Mouse (Mus musculus): ENCODE measurements around the gene Ranbp2. TPM values are rescaled to one million over a fixed set of nuclear protein-coding genes. Genes with fewer than 3 reads are reported as not detected.
A peak's percentile ranks its signal among the peaks of the same experiment; 100 is the strongest.

The Ranbp2 gene
- polyA plus RNA-seq, 1 experiment from 2014 or later = 26.0 TPM

DNA sequence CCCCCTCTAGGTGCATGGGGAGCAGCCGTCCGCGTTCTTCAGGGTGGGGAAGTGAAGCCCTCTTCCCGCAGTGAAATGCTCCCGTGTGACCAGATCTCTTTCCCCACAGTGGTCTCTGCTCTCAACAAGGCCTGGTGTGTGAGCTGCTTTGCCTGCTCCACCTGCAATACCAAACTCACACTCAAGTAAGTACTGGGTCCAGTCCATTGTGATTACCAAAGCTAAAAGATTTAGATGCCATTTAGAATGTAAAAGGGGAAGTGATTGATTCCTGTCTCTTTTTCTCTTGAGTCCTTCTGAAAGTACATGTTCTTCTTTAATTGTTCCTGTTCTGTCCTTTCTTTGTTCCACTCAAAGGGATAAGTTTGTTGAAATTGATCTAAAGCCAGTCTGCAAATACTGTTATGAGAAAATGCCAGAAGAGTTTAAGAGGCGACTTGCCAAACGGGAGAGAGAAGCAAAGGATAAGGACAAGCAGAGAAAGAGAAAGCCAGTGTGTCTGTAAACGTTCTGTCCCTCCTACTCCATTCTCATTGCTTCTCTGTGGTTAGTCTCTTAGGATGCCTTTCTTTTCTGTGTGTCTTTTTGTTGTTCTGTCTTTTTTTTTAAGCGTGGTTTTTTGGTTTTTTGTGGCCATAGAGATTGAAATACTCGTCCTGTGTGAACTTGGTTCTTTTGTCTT lies 28.3 kb upstream of the Ranbp2 start:
- H3K4me2 ChIP-seq (ENCODE audit: low read depth, low read length) = no peak overlapping the region
- WGBS = 81% methylated on average over 10 of the region's 10 CpGs
- peaks cover 40% of the 10 kb centered on the region for H3K36me3 ChIP-seq (ENCODE audit: control insufficient read depth, insufficient read depth, low read length)
- H3K4me3 ChIP-seq (ENCODE audit: low read length) = no peak overlapping the region
- H3K4me1 ChIP-seq (replicated peaks; ENCODE audit: control insufficient read depth, insufficient read depth, low read length) = peaks cover 10% of the 10 kb centered on the region; the same call in 1 of the 2 replicates
- no peak for ATAC-seq (ENCODE audit: low read depth)
- no peaks in the 10 kb centered on the region for H3K27me3 ChIP-seq (ENCODE audit: control insufficient read depth, insufficient read depth, low read depth, low read length)
- peak overlapping the region; percentile 70 for H3K27ac ChIP-seq (ENCODE audit: low read length)
- H3K9me3 ChIP-seq (ENCODE audit: control insufficient read depth, low read length) = no peaks in the 10 kb centered on the region
- H3K9ac ChIP-seq (ENCODE audit: low read length) = no peak overlapping the region

GRCm38 (mm10) chr10:58427930-58428329 lies 18.8 kb upstream of the Ranbp2 start:
- WGBS = 89% methylated on average over 2 of the region's 2 CpGs
- no peak overlapping the region for H3K27ac ChIP-seq (ENCODE audit: low read length)
- H3K4me3 ChIP-seq (ENCODE audit: low read length) = no peak overlapping the region
- no peaks in the 10 kb centered on the region for H3K9me3 ChIP-seq (ENCODE audit: control insufficient read depth, low read length)
- H3K4me2 ChIP-seq (ENCODE audit: low read depth, low read length) = no peak overlapping the region
- no peaks in the 10 kb centered on the region for H3K4me1 ChIP-seq (replicated peaks; ENCODE audit: control insufficient read depth, insufficient read depth, low read length)
- H3K36me3 ChIP-seq (ENCODE audit: control insufficient read depth, insufficient read depth, low read length) = peaks cover 14% of the 10 kb centered on the region
- H3K27me3 ChIP-seq (ENCODE audit: control insufficient read depth, insufficient read depth, low read depth, low read length) = no peaks in the 10 kb centered on the region
- no peak for ATAC-seq (ENCODE audit: low read depth)
- H3K9ac ChIP-seq (ENCODE audit: low read length) = no peak overlapping the region

DNA sequence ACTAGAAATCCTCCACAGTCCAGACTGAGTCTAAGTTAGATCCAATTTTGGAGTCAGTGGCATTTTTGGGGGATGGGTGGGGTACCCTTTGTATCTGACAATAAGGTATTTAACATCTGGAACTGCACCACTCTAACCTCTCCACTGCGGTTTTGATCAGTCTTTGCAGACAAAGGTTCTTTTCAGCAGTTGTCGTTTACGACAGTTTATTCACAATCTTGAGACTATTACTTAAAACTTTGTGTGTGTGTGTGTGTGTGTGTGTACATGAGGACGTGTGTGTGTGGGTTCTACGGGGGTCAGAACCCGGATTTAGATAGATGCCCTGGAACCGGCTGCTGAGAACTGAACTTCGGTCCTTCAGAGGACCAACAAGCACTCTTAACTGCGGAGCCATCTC lies 870 bp upstream of the Ranbp2 start:
- Histone ChIP-seq H3K4me1 (replicated peaks; ENCODE audit: control insufficient read depth, insufficient read depth, low read length) (peaks cover 7% of the 10 kb centered on the region), H3K9me3 (ENCODE audit: control insufficient read depth, low read length) (no peaks in the 10 kb centered on the region), H3K9ac (ENCODE audit: low read length) (peak overlapping the region; percentile 82), H3K27ac (ENCODE audit: low read length) (peak overlapping the region; percentile 98), H3K4me2 (ENCODE audit: low read depth, low read length) (peak overlapping the region; percentile 77), H3K36me3 (ENCODE audit: control insufficient read depth, insufficient read depth, low read length) (no peaks in the 10 kb centered on the region), H3K4me3 (ENCODE audit: low read length) (peak overlapping the region; percentile 99), H3K27me3 (ENCODE audit: control insufficient read depth, insufficient read depth, low read depth, low read length) (no peaks in the 10 kb centered on the region)
- no peak for ATAC-seq (ENCODE audit: low read depth)
- 14% methylated on average over 9 of the region's 9 CpGs for WGBS

DNA sequence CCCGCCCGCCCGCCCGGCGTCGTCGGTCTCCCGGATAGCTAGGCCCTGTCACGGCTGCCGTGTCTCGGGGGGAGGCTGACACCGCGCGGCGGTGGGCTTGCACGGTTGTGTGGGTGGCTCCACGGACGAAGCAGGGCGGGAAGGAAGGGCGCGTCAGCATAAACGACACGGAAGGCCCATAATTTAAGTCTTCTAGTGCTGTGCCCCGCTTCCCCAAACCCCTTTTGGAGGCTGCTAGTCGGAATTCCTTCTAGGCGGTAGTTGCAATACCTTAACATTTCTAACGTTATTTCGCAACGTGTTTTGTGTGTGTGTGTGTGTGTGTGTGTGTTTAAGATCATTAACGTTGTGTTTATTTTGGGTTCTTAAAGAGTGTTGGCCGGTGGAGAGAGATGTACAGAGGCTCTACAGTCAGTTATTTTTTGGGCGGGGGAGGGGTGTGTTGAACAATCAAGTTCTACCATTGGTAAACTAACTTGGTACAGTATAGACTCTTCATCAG lies 611 bp downstream of the Ranbp2 start:
- no peaks in the 10 kb centered on the region for H3K9me3 ChIP-seq (ENCODE audit: control insufficient read depth, low read length)
- peak; percentile 56; the same call in 1 of the 2 replicates for ATAC-seq (ENCODE audit: low read depth)
- under 1% methylated on average over 17 of the region's 32 CpGs for WGBS
- peak overlapping the region; percentile 99 for H3K4me3 ChIP-seq (ENCODE audit: low read length)
- peak overlapping the region; percentile 97 for H3K9ac ChIP-seq (ENCODE audit: low read length)
- peaks cover 7% of the 10 kb centered on the region for H3K4me1 ChIP-seq (replicated peaks; ENCODE audit: control insufficient read depth, insufficient read depth, low read length)
- H3K4me2 ChIP-seq (ENCODE audit: low read depth, low read length) = peak overlapping the region; percentile 63
- H3K27me3 ChIP-seq (ENCODE audit: control insufficient read depth, insufficient read depth, low read depth, low read length) = no peaks in the 10 kb centered on the region
- peak overlapping the region; percentile 98 for H3K27ac ChIP-seq (ENCODE audit: low read length)
- 0 out of 2 replicates have a peak, but pooled peaks cover 2% of the 10 kb centered on the region for H3K36me3 ChIP-seq (ENCODE audit: control insufficient read depth, insufficient read depth, low read length)

DNA sequence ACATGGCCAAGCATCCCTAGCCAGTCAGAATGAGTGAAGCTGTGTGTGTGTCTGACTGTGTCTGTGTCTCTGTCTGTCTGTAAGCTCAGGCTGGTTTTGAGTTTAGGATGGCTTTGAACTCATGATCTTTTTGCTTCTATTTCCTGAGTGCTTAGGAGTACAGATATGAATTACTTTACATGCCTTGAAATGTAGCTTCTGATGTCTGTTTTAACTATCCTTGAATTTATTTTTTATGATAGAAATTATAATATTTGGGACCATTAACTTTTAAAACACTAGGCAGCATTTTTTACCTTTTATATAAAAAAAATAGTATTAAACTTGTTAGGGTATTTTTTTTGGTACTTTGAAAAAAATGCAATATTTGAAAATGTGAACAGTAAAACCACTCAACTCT lies 4.9 kb downstream of the Ranbp2 start:
- Histone ChIP-seq H3K9ac (ENCODE audit: low read length) (no peak overlapping the region), H3K4me1 (replicated peaks; ENCODE audit: control insufficient read depth, insufficient read depth, low read length) (no peaks in the 10 kb centered on the region; the same call in 1 of the 2 replicates)

DNA sequence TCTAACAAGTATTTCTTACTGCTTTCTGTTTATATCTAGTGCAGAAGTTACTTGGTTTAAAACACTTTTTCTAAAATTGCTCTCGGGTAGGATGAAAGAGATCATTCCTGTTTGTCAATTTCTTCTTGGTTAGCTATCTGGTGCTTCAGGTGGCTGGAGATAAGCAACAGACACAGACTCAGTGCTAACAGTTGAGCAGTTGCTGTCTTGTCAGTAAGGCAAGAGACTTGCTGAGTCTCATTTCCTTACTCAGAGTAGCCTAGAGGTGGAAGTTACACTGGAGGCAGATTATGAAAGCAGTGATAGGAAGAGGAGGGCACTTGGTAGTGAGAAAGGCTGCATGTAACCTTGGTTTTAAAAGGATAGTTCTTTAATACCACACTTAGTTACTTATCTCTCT lies 5.5 kb downstream of the Ranbp2 start:
- no peaks in the 10 kb centered on the region for H3K27me3 ChIP-seq (ENCODE audit: control insufficient read depth, insufficient read depth, low read depth, low read length)
- 79% methylated on average over 1 of the region's 1 CpGs for WGBS
- H3K4me1 ChIP-seq (replicated peaks; ENCODE audit: control insufficient read depth, insufficient read depth, low read length) = no peaks in the 10 kb centered on the region; the same call in 1 of the 2 replicates
- H3K9ac ChIP-seq (ENCODE audit: low read length) = no peak overlapping the region
- no peak for ATAC-seq (ENCODE audit: low read depth)
- H3K4me3 ChIP-seq (ENCODE audit: low read length) = no peak overlapping the region
- H3K36me3 ChIP-seq (ENCODE audit: control insufficient read depth, insufficient read depth, low read length) = peaks cover 16% of the 10 kb centered on the region
- no peak overlapping the region for H3K4me2 ChIP-seq (ENCODE audit: low read depth, low read length)
- no peaks in the 10 kb centered on the region for H3K9me3 ChIP-seq (ENCODE audit: control insufficient read depth, low read length)
- H3K27ac ChIP-seq (ENCODE audit: low read length) = no peak overlapping the region

More for the DNA sequence above, 4.9 kb downstream of the Ranbp2 start:
- H3K4me2 ChIP-seq (ENCODE audit: low read depth, low read length) = no peak overlapping the region
- ATAC-seq (ENCODE audit: low read depth) = no peak
- H3K27ac ChIP-seq (ENCODE audit: low read length) = no peak overlapping the region
- H3K27me3 ChIP-seq (ENCODE audit: control insufficient read depth, insufficient read depth, low read depth, low read length) = no peaks in the 10 kb centered on the region
- peaks cover 16% of the 10 kb centered on the region for H3K36me3 ChIP-seq (ENCODE audit: control insufficient read depth, insufficient read depth, low read length)
- no peaks in the 10 kb centered on the region for H3K9me3 ChIP-seq (ENCODE audit: control insufficient read depth, low read length)
- H3K4me3 ChIP-seq (ENCODE audit: low read length) = no peak overlapping the region

DNA sequence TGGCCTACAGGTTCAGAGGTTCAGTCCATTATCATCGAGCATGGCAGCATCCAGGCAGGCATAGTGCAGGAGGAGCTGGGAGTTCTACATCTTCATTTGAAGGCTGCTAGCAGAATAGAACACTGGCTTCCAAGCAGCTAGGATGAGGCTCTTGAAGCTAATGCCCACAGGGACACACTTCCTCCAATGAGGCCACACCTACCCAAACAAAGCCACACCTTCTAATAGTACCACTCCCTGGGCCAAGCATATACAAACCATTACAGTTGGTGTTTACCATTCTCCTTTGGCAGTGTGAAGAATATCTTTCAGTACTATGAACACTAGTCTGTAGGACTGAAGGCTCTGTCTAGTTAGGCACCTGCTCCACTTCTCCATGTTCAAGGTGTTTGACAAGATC lies 13.2 kb downstream of the Ranbp2 start:
- no peak overlapping the region for H3K4me2 ChIP-seq (ENCODE audit: low read depth, low read length)
- H3K9ac ChIP-seq (ENCODE audit: low read length) = no peak overlapping the region
- H3K9me3 ChIP-seq (ENCODE audit: control insufficient read depth, low read length) = no peaks in the 10 kb centered on the region
- no peak overlapping the region for H3K4me3 ChIP-seq (ENCODE audit: low read length)
- 97% methylated on average over 1 of the region's 1 CpGs for WGBS
- H3K4me1 ChIP-seq (replicated peaks; ENCODE audit: control insufficient read depth, insufficient read depth, low read length) = no peaks in the 10 kb centered on the region
- no peak overlapping the region for H3K27ac ChIP-seq (ENCODE audit: low read length)
- H3K36me3 ChIP-seq (ENCODE audit: control insufficient read depth, insufficient read depth, low read length) = peaks cover 30% of the 10 kb centered on the region
- H3K27me3 ChIP-seq (ENCODE audit: control insufficient read depth, insufficient read depth, low read depth, low read length) = no peaks in the 10 kb centered on the region
- no peak for ATAC-seq (ENCODE audit: low read depth)

DNA sequence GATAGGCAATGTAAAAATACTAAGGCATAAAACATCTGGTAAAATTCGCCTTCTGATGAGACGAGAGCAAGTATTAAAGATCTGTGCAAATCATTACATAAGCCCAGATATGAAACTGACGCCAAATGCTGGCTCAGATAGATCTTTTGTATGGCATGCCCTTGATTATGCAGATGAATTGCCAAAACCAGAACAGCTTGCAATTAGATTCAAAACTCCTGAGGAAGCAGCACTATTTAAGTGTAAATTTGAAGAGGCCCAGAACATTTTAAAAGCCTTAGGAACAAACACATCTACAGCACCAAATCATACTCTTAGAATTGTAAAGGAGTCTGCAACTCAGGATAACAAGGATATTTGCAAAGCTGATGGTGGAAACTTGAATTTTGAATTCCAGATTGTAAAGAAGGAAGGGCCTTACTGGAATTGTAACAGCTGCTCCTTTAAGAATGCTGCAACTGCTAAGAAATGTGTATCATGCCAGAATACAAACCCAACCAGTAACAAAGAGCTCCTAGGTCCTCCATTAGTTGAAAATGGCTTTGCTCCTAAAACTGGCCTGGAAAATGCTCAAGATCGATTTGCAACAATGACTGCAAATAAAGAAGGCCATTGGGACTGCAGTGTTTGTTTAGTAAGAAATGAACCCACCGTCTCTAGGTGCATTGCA lies 30.5 kb downstream of the Ranbp2 start:
- no peak overlapping the region for H3K9ac ChIP-seq (ENCODE audit: low read length)
- ATAC-seq (ENCODE audit: low read depth) = no peak
- no peak overlapping the region for H3K4me3 ChIP-seq (ENCODE audit: low read length)
- H3K9me3 ChIP-seq (ENCODE audit: control insufficient read depth, low read length) = no peaks in the 10 kb centered on the region
- H3K36me3 ChIP-seq (ENCODE audit: control insufficient read depth, insufficient read depth, low read length) = peaks cover 37% of the 10 kb centered on the region
- WGBS = 85% methylated on average over 5 of the region's 5 CpGs
- H3K27me3 ChIP-seq (ENCODE audit: control insufficient read depth, insufficient read depth, low read depth, low read length) = no peaks in the 10 kb centered on the region
- H3K4me2 ChIP-seq (ENCODE audit: low read depth, low read length) = no peak overlapping the region
- no peaks in the 10 kb centered on the region for H3K4me1 ChIP-seq (replicated peaks; ENCODE audit: control insufficient read depth, insufficient read depth, low read length)
- H3K27ac ChIP-seq (ENCODE audit: low read length) = no peak overlapping the region

GRCm38 (mm10) chr10:58478071-58478578 lies 31.4 kb downstream of the Ranbp2 start:
- H3K4me3 ChIP-seq (ENCODE audit: low read length) = no peak overlapping the region
- no peak overlapping the region for H3K27ac ChIP-seq (ENCODE audit: low read length)
- ATAC-seq (ENCODE audit: low read depth) = no peak
- H3K4me1 ChIP-seq (replicated peaks; ENCODE audit: control insufficient read depth, insufficient read depth, low read length) = no peaks in the 10 kb centered on the region
- 99% methylated on average over 2 of the region's 2 CpGs for WGBS
- H3K27me3 ChIP-seq (ENCODE audit: control insufficient read depth, insufficient read depth, low read depth, low read length) = no peaks in the 10 kb centered on the region
- H3K9ac ChIP-seq (ENCODE audit: low read length) = no peak overlapping the region
- H3K36me3 ChIP-seq (ENCODE audit: control insufficient read depth, insufficient read depth, low read length) = peaks cover 40% of the 10 kb centered on the region
- no peak overlapping the region for H3K4me2 ChIP-seq (ENCODE audit: low read depth, low read length)
- no peaks in the 10 kb centered on the region for H3K9me3 ChIP-seq (ENCODE audit: control insufficient read depth, low read length)

All from lung, embryonic 16.5 days (tissue).